Mouse (Mus musculus) kidney, postnatal 14 days (tissue): ENCODE data around the gene Ptges.
"Not testable (repeated sequence)": the region's sequence is repeated elsewhere in the genome, so short reads cannot be mapped to it uniquely, and the experiment has no call there.

Source experiments
- DNase-seq: peaks from one replicate; pipeline ENCODE4 v3.0.0; 2022; ENCODE audit warnings: mixed read lengths

Ptges gene

DNA sequence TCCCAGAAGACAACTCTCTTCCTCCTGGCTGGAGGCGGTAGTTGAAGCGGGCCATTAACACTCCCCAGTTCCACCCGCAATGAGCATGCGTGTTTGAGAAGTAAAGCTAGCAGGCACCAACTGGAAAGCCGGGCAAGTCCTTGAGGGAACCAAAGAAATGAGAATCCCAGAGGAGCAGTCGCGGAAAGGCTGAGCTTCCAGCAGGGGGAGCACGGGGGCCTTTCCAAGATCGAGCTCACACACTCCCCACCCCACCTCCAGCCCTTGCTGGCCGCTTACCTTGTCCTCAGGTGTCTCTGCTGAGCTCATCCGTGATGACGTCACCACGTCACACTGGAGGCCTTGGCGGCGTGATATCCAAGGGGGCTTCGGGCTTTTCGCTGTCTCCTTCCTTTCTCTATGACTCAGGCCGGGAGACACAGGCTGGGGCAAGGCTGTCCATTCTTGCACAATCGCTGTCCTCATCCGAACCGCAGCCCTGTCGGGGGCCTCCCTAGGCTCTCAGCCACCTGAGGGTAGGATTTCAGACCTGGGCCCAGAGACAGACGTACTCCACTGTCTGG, at the start of gene Ptges:
Gene Ptges (minus strand): TSS at position 381 of the 563 bp plus-strand sequence.
- peak; percentile 76 for DNase-seq

DNA sequence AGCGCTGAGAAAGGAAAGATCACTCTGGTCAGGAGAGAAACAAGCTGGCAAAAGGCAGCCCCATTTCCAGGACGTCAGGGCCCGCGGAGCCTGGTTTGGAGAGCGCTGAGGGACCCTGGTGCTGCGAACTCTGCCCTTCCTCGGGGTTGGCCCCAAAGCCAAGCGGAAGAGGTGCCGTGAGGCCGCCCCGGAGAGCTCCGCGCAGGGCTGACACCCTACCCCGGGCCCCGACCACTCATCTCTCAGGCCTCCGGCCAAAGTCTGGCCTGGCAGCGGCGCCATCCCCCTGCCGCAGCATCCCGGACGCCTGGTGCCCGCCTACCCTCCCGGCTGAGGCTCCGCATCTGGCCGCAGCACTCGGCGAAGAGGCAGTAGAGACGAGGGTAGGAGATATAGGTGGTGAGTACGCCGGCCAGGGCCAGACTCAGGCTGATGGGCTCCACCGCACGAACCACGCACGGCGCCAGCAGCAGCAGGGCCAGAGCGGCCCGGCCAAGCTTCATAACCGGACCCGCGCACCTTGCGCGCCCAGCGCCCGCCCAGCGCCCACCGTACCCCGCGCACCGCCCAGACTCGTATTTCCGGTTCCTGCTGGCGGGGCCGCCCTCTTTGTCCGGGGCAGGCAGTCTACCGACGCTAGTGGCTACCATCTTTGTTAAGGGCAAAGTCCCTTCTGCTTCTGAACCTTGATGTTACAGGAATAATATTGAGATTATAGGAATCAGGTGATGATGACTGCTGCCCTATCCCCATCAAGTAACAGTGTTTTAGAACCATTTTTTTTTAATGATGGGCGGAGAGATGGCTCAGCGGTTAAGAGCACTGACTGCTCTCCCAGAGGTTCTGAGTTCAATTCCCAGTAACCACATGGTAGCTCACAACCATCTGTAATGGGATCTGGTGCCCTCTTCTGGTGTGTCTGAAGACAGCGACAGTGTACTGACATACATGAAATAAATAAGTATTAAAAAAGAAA, 38.0 kb upstream of the Ptges start, which contains the start of gene Tor1a:
Gene Tor1a (minus strand): TSS at position 582 of the 976 bp plus-strand sequence.
- peak; percentile 94 for DNase-seq

DNA sequence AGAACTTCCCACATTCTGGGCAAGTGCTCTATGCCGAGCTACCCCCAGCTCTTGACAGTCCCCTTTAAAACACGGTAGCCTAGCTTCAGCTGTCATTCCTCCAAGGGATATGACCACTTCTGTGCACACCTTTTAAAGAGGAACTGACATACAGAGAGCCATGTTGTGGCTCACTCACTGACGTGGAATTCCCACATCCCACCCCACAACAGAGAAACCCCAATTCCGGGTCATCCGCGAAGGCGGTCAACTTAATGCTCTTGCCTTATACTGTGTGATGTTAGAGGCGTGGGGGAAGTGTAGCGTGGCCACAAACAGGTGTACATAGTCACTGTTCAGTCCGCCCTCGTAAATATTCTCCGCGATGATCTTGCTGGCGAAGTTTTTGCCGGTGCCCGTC, 37.2 kb upstream of the Ptges start:
- no peak for DNase-seq

DNA sequence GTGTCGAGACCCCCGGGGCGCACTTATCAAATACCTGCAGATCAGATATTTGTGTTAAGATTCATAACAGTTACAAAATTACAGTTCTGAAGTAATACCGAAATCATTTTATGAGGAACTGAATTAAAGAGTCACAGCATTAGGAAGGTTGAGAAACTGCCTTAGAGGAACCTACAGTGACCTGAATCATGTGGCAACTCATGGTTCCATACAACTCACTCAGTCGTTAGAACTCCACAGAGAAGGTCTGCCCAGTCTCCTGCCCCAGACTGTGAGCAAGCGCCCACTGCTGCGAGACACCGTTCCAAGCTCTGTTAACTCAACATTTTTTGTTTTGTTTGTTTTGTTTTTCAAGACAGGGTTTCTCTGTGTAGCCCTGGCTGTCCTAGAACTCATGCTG, 36.0 kb upstream of the Ptges start:
- no peak for DNase-seq

DNA sequence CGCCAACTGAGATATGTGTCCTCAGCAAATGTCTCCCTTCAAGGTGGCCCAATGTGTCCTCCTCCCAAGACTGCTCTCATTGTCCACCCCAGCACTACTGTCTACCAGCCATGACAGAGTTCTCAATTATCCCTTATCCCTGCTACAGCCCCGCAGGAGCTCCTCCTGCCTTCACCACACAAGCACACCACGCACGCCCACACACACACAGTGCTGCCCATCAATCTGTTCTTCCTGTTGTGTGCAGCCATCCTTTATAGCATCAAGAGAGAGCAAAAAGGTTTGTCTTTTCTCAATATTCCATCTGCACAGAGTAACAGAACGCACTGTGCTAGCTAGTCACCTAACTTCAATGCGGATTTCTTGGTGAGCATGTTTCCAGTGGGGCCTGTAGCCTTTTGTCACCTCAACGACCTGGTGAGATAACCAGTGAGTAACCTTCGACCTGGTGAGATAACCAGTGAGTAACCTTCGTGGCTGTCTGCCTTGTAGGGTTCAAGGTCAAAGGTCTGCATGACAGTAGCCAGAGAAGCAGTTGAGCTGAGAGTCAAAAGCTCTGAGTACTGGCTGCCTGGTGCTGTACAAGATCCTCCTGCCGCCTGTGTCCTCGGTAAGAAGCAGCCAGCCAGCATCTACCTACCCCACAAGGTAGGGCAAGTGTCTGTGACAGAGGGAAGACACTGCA, 33.0 kb upstream of the Ptges start:
- no peak for DNase-seq

DNA sequence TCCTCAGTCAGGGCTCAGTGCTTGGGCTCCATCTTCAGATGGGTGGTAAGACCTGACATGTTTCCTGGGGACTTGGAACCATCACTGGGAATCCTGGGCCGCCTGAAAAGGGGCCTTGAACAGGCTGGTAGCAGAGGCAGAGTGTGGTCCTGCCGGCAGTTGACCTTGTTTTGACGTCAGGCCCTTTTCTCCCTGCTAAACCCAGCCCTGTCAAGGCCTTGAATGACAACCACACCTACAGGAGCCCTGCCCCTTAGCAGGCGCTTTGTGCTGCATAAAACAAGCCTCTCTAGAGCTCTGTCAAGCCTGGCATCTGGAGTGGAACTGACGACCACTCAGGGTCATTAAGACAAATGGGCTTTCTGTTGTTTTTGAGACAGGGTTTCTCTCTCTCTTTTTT, 30.2 kb upstream of the Ptges start:
- no peak for DNase-seq

DNA sequence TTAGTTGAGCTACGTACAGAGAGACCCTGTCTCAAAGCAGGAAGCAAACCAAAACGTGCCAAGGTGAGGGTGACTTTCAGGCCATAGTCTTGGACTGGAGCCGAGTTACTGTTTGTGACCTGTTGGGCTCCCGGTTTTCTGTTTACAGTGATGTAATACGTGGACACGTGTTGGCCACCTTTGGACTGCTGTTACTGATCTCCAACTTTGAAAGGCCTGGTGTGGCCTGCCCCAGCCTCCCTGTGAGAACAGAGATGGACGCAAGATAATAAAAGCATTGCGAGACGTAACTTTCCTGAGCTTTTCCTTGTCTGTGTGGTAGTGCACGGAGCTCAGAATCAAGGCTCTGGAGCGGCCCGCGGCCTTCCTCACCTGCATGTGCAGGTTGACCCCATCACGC, 29.1 kb upstream of the Ptges start:
- peak; percentile 35 for DNase-seq

DNA sequence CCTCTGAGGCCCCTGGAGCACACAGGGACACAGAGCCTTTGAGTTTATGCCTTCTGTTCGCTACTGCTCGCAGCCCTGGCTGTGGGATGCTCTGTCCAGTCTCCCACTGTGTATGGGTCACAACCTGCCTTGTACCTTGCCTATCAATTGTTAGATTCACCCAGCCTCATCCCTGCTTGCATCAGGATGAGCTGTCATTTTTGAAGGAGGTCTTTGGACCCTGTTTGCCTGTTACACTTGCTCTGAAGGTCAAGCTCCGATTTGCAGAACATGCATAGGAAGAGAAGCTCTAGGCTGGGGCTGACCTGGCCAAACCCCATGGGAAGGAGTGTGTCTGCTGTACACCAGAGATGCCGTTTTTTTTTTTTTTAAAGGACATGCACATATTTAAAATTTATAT, 27.8 kb upstream of the Ptges start:
- DNase-seq = no peak

DNA sequence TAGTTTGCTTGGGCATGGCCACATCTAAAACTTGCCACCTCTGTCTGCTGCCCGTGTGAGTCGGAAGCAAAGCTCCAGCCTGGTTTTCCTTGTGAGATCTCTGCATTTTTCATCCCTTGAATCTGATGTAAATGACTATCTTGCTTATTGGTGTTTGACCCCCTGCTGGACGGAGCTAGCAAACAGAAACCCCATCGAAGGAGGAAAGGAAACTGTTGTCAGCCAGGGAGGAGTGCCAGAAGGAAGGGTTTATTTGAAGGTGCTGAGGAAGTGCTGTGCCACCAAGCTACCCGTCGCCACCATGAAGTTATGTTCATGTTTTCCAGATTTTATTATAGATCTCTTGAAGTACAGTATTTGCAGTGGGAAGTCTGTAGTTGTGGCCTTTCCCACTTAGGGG, 25.1 kb upstream of the Ptges start:
- no peak for DNase-seq

DNA sequence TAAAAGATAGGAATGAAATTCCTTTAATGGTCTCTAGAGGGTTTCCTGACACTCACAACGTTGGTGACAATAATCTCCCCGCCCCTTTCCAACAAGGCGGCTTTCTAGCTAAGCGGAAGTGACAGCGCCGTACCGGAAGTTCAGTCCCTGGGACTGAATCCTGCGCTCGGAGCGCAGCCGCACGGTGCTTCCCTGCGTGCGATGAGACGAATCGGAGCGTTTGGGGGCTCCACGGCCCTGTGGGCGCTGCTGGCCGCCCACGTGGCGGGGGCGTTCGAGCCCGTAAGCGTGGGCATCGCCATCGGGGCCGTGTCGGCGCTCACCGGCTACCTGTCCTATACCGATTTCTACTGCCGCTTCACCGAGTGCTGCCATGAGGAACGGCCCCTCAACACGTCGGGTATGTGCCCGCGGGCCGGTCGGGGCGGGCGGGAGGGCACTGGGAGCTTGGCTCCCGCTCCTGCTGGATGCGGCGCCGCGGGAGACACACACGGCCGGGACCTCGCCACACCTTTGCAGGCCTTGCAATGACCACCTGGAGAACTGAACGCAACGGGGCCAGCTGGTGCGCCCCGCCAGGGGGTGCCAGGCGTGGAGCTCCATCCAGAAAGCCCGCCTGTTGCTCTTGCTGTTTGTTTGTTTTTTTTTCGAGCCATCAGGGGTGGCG, 23.3 kb upstream of the Ptges start, which contains the start of gene Tor1b:
Gene Tor1b (plus strand): TSS at position 136 of the 667 bp plus-strand sequence.
- DNase-seq = peak; percentile 90

DNA sequence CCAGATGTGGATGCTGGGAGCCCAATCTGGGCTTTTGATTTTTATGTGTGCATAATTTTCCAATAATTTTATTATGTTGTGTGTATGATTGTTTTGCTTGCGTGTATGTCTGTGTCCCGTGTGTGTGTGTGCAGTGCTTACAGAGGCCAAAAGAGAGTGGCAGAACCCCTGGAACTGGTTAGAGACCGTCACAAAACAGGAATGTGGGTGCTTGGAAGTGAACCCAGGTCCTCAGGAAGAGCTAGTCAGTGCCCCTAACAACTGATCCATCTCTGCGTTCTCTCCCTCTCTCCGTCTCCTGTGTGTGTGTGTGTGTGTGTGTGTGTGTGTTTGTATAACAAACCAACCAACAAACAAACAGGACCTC, 22.8 kb upstream of the Ptges start:
- no peak for DNase-seq

DNA sequence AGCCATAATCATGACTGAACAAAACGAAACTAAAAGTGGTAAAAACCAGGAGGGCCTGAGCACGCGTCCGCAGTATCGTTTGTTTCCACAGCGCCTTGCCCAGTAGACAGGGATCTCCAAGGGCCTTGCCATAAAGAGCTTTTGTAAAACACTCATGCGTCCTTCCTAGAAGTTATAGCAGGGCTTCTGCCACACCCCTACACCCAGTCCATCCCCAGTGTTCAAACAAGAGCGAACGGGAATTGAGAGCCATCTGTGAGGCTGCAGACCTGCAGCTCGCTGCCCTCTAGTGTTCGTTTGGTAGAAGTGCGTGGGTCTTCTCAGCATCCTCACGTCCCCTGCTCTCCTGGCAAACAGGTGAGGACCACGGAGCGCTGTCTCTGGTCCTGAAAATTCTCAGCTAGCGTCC, 12.9 kb upstream of the Ptges start:
- DNase-seq = peak; percentile 79

DNA sequence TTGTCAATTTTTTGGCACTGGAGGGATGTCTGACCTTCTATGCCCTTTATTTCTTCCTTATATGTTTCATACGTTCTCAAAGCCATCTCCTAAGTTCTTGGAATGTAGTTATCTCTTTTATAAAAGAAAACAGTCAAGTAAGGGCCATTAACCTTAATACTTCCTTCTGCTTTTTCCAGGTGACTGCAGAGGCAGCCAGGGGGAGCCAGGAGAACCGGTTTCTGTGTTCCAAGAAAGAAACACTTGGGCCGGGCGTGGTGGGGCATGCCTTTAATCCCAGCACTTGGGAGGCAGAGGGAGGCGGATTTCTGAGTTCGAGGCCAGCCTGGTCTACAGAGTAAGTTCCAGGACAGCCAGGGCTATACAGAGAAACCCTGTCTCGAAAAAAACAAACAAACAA, 12.5 kb upstream of the Ptges start:
- DNase-seq = not testable (repeated sequence)

DNA sequence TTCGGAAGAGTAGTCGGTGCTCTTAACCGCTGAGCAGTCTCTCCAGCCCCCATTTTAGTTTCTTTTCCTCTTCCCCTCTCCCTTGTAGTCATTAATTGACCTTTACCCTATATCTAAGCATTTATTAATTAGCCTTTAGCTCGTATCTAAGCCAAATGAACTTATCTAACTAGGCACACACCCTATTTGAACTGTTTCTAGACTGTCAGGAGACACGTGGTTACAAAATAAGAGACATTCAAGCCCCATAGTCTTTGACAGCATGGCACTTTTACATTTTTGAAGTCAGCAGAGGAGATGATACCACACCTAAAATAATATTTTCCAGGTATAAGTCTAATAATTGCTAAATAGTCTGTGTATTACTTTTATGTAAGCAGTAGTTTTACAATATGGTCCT, 11.9 kb upstream of the Ptges start:
- DNase-seq = no peak

DNA sequence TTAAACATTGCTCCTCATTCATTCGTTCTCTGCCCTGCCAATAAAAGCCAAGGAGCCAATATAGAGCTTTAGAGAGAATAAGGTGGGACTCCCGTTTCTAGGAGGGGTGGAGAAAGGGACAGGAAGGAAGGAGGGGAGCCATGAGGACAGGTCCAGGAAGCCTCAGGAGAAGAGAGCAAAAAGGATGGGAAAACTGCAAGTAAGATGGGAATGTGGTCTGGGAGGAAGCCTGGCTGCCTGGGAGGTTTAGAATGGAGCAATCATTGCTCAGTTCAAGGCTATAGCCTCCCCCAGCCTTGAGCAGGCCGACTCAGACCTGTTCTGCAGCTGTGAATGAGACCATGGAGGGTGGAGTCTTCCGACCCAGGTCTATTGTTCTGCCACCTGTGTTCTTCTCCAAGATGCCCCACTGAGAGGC, 8.9 kb upstream of the Ptges start:
- no peak for DNase-seq

DNA sequence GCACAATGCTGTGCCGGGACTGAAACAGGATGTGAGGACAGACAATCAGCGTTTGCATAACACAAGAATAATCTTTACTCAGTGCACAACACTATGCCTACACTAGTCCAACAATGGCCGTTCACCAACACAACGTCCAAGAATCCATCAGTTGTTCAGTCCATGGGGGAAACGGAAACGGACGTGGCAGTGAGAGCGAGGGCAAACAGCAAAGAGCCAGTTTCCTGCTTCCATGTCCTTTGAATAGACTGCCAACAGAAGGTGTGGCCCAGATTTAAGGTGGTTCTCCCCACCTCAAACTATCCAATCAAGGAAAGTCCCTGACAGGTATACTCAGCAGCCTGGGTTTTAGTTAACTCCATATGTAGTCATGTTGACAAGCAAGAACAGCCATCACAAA, 8.1 kb upstream of the Ptges start:
- no peak for DNase-seq

DNA sequence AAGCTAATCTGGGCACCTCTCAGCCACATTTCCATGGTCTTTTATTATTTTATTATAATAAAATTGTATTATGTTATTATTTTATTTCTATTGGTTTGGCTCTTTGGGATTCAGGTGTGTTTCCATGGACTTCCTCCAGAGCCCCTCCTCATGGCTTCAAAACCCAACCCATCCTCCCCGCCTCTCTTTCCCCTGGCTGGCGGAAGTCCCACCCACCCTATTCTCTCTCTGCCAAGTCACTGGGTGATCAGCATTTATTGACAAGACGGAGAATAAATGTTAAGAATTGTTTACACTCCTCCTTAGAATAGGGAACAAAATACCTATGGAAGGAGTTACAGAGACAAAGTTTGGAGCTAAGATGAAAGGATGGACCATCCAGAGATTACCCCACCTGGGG, 7.1 kb upstream of the Ptges start:
- no peak for DNase-seq

DNA sequence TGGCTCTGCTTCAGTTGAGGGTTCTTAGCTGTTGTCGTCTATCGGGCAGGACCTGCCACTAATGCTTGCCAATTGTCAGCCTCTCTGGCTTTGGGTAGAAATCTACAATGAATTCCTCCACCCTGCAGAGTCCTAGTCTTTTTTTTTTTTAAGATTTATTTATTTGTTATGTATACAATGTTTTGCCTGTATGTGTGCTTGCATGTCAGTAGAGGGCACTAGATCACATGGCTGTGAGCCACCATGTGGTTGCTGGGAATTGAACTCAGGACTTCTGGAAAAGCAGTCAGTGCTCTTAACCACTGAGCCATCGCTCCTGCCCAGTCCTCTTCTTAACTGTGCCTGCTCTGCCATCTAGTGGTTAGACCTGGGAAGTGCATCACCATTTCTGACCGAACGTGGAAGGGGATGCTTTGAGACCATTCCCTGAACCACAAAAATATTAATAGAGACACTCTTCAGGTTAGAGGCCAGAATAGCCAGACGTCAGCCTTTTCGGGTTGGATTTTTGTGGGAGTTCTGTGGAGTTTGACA, 4.3 kb upstream of the Ptges start:
- peak; percentile 77 for DNase-seq

DNA sequence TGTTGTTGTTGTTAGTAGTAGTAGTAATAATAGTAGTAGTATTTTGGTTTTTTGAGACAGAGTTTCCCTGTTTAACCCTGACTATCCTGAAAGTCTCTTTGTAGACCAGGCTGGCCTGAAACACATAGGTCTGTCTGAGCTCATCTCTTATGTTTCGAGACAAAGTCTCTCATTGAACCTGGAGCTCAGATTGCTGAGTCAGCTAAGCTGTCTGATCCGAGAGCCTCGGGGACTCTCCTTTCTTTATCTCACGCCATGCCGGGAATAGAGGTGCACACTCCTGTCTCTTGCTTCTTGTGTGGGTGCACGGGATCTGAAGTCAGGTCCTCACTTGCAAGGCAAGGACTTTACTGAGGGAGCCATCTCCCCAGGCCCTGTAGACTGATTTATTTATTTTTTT, 3.4 kb upstream of the Ptges start:
- no peak for DNase-seq

DNA sequence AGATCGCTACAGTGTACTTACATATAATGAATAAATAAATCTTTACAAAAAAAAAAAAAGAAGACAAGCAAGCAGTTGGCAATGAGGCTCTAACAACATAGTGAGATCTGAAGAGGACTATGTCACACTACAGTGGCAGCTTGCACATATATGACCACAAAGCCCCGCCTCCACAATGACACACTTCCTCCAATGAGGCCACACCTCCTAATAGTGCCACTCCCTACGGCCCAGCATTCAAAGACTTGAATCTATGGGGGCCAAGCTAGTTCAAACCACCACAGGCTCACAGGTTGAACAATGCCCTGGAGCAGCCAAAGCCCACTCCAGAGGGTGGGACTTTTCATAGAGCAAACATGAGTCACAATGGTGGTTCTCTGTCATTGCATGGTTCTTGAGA, 2.3 kb upstream of the Ptges start:
- DNase-seq = no peak

DNA sequence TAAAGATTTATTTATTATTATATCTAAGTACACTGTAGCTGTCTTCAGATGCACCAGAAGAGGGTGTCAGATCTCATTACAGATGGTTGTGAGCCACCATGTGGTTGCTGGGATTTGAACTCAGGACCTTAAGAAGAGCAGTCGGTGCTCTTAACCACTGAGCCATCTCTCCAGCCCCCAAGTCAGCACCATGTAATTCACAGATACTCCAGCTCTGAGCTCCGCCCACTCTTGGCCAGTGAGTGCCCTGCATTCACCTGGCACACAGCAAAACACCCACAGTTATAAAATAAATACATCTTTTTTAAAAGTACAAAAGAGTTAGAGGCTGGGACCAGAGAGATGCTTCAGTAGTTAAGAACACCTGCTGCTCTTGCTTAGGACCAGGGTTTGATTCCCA, 1.2 kb upstream of the Ptges start:
- DNase-seq = not testable (repeated sequence)

DNA sequence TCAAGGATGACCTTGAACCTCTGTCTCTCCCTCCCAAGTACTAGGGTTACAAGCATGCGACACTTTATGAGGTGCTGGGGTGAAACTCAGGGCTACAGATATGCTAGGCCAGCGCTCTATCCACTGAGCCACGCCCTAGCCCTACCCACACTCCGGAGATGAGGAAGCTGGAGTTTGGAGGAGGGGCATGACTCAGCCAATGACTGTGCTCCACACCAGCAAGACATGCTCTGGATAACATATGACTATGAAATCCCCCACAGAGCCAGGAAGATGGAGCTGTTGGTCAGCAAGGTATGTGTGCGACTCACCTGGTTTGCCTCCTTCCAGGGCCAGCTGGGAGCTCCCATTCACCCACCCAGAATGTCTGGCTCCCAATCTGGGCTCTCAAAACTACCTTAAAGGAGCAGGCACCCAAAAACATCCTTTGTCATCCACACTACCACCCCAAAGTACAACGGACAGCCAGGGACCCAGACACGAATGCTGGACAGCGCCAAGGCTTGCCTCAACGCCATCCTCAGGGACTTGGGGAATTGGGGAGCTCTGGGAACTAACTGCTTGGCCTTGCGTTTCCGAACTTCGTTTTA, 675 bp downstream of the Ptges start:
- DNase-seq = no peak
